Mouse (Mus musculus) liver, postnatal 0 days (tissue): Measurements from ENCODE around the gene Rims4. TPM values are rescaled to one million over a fixed set of nuclear protein-coding genes. Genes with fewer than 3 reads are reported as not detected.
A peak's percentile ranks its signal among the peaks of the same experiment; 100 is the strongest.

ENCODE experiments used
- ATAC-seq: fragments of 200-750 bp; cut with Nextera tagmentation; 2 replicates; pipeline ENCODE4 v1.8.0; 2017; ENCODE audit warnings: mild to moderate bottlenecking, moderate library complexity
- DNase-seq: peaks from one replicate; pipeline ENCODE4 v3.0.0-alpha.2; 2016
- H3K27ac ChIP-seq: fragments of 300-500 bp; sonication (generic); 2 replicates; pipeline ENCODE4 v1.5.1; 2014; ENCODE audit warnings: antibody characterized with exemption, moderate library complexity, mild to moderate bottlenecking, low read depth
- H3K27me3 ChIP-seq: fragments of 300-500 bp; sonication (generic); 2 replicates; pipeline ENCODE4 v1.6.1; 2014; ENCODE audit warnings: low read length, control low read depth, mixed read lengths; ENCODE audit not compliant: insufficient read depth
- H3K36me3 ChIP-seq: fragments of 300-500 bp; sonication (generic); replicated peaks from 2 replicates; pipeline ENCODE4 v1.6.1; 2014; ENCODE audit warnings: mild to moderate bottlenecking, control low read depth, low read length, moderate library complexity, mixed read lengths; ENCODE audit not compliant: insufficient read depth
- H3K4me1 ChIP-seq: fragments of 300-500 bp; sonication (generic); 2 replicates; pipeline ENCODE4 v1.6.1; 2014; ENCODE audit warnings: antibody characterized with exemption, mild to moderate bottlenecking, control low read depth; ENCODE audit not compliant: insufficient read depth
- H3K4me2 ChIP-seq: fragments of 300-500 bp; sonication (generic); 2 replicates; pipeline ENCODE4 v1.6.1; 2014; ENCODE audit warnings: low read depth, mild to moderate bottlenecking, low read length, moderate library complexity, mixed read lengths
- H3K4me3 ChIP-seq: fragments of 300-500 bp; sonication (generic); 2 replicates; pipeline ENCODE4 v1.5.1; 2014; ENCODE audit warnings: low read depth, low read length
- H3K9ac ChIP-seq: fragments of 300-500 bp; sonication (generic); replicated peaks from 2 replicates; pipeline ENCODE4 v1.6.1; 2014; ENCODE audit warnings: mild to moderate bottlenecking, moderate library complexity
- H3K9me3 ChIP-seq: fragments of 300-500 bp; sonication (generic); 2 replicates; pipeline ENCODE4 v1.6.1; 2016; ENCODE audit warnings: mild to moderate bottlenecking, control low read depth, low read length, mixed read lengths
- CTCF ChIP-seq: sonication (generic); IDR thresholded peaks from 2 replicates; pipeline ENCODE4 v1.5.1; 2016; ENCODE audit warnings: antibody characterized with exemption, low read depth
- EP300 ChIP-seq: IDR thresholded peaks from 2 replicates; pipeline ENCODE4 v1.6.1; 2016; ENCODE audit warnings: antibody characterized with exemption, low read depth, mild to moderate bottlenecking
- WGBS: fragments of 180-500 bp; shearing (Covaris S2); extraction: QIAGEN DNeasy Blood & Tissue Kit; methylation state at CpG from one replicate; pipeline ENCODE4 v1.1.7; 2014; ENCODE audit not compliant: insufficient replicate concordance; 5-methylcytosine and 5-hydroxymethylcytosine counted together
- polyA plus RNA-seq: library from polyadenylated mRNA; unstranded; fragments of >200 nt; fragmentation: Nextera tagmentation; extraction: Ambion mirVana; gene quantifications from 2 replicates; pipeline ENCODE4 v1.2.1, GENCODE M21; 2015

Rims4 gene
- polyA plus RNA-seq, 1 experiment from 2014 or later = 1.1 TPM

GRCm38 (mm10) chr2:163890586-163890985 lies 27.9 kb downstream of the Rims4 start:
- H3K27ac ChIP-seq = no peak overlapping the region
- WGBS = 74% methylated on average over 11 of the region's 11 CpGs
- ATAC-seq = no peak
- no peak for DNase-seq
- no peaks in the 10 kb centered on the region for H3K27me3 ChIP-seq
- H3K9ac ChIP-seq = no peak overlapping the region
- no peaks in the 10 kb centered on the region for H3K9me3 ChIP-seq
- H3K4me2 ChIP-seq = no peak overlapping the region
- TF ChIP-seq CTCF (no peak), EP300 (no peak)
- no peak overlapping the region for H3K4me3 ChIP-seq
- no peaks in the 10 kb centered on the region for H3K36me3 ChIP-seq
- H3K4me1 ChIP-seq = no peaks in the 10 kb centered on the region

GRCm38 (mm10) chr2:163889411-163889810 lies 29.1 kb downstream of the Rims4 start:
- Histone ChIP-seq H3K27me3 (no peaks in the 10 kb centered on the region), H3K9me3 (no peaks in the 10 kb centered on the region), H3K4me1 (no peaks in the 10 kb centered on the region), H3K36me3 (no peaks in the 10 kb centered on the region), H3K9ac (no peak overlapping the region), H3K4me3 (no peak overlapping the region), H3K4me2 (no peak overlapping the region), H3K27ac (no peak overlapping the region)
- ATAC-seq = no peak
- peak; percentile 43 for DNase-seq
- 19% methylated on average over 6 of the region's 6 CpGs for WGBS
- TF ChIP-seq CTCF (no peak), EP300 (no peak)

- DNase-seq = no peak
- Histone ChIP-seq H3K9ac (no peak overlapping the region), H3K4me1 (no peaks in the 10 kb centered on the region), H3K27ac (no peak overlapping the region), H3K9me3 (no peaks in the 10 kb centered on the region), H3K4me2 (no peak overlapping the region), H3K36me3 (no peaks in the 10 kb centered on the region), H3K4me3 (no peak overlapping the region), H3K27me3 (no peaks in the 10 kb centered on the region)
- WGBS = 63% methylated on average over 17 of the region's 17 CpGs
- no peak for ATAC-seq
- TF ChIP-seq EP300 (no peak), CTCF (no peak)
These were observed 35.4 kb downstream of the Rims4 start for GRCm38 (mm10) chr2:163882859-163883652.

- TF ChIP-seq CTCF (no peak), EP300 (no peak)
- H3K36me3 ChIP-seq = no peaks in the 10 kb centered on the region
- ATAC-seq (no peak), DNase-seq (no peak)
- WGBS = 79% methylated on average over 6 of the region's 6 CpGs
- H3K9me3 ChIP-seq = no peaks in the 10 kb centered on the region
- H3K4me3 ChIP-seq = no peak overlapping the region
- no peak overlapping the region for H3K9ac ChIP-seq
- no peaks in the 10 kb centered on the region for H3K4me1 ChIP-seq
- no peaks in the 10 kb centered on the region for H3K27me3 ChIP-seq
- H3K4me2 ChIP-seq = no peak overlapping the region
- H3K27ac ChIP-seq = no peak overlapping the region
These were observed 37.6 kb downstream of the Rims4 start for GRCm38 (mm10) chr2:163880891-163881290.

GRCm38 (mm10) chr2:163876830-163877498 lies 41.5 kb downstream of the Rims4 start:
- Histone ChIP-seq H3K27ac (no peak overlapping the region), H3K4me2 (no peak overlapping the region), H3K4me3 (no peak overlapping the region), H3K9ac (no peak overlapping the region), H3K36me3 (no peaks in the 10 kb centered on the region), H3K27me3 (no peaks in the 10 kb centered on the region), H3K4me1 (no peaks in the 10 kb centered on the region), H3K9me3 (no peaks in the 10 kb centered on the region)
- DNase-seq = no peak
- no peak for ATAC-seq
- TF ChIP-seq CTCF (no peak), EP300 (no peak)
- WGBS = 67% methylated on average over 14 of the region's 14 CpGs

GRCm38 (mm10) chr2:163875484-163875883 lies 43.0 kb downstream of the Rims4 start:
- no peak for TF ChIP-seq EP300
- TF ChIP-seq CTCF = no peak
- no peaks in the 10 kb centered on the region for H3K36me3 ChIP-seq
- DNase-seq = no peak
- WGBS = 80% methylated on average over 7 of the region's 7 CpGs
- H3K4me2 ChIP-seq = no peak overlapping the region
- no peak overlapping the region for H3K27ac ChIP-seq
- H3K9me3 ChIP-seq = no peaks in the 10 kb centered on the region
- H3K4me3 ChIP-seq = no peak overlapping the region
- no peaks in the 10 kb centered on the region for H3K27me3 ChIP-seq
- H3K9ac ChIP-seq = no peak overlapping the region
- no peak for ATAC-seq
- no peaks in the 10 kb centered on the region for H3K4me1 ChIP-seq
